Mouse (Mus musculus): ENCODE data around the gene Has1.

Has1 gene

DNA sequence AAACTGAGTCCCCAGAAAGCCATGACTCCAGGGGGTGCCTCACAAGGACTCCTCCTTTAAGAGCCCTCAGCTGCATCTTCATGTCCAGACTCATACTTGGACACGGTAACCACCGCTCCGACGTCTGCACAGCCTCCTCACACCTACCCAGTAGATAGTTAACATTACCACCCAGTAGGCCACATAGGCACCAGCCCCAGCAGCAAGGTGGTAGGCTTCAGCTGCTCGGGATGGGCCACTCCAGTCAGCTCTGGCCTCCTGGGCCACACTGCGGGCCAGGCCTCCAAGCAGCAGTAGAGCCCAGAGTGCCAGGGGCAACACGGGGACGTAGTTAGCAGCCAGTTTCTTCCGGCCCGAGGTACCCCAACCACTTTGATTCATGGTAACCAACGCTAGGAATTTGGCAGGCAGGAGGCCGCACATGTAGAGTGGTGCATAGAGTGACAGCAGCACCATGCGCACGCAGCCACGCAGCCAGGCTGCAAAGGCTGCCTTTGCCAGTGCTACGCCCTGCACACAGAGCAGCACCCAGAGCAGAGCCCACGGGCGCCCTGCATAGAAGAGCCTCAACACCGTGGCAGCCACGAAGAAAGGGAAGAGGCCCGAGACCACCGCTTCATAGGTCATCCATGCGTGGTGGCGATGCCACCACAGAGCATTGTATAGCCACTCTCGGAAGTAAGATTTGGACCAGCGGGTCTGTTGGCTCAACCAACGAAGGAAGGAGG lies 11.3 kb downstream of the Has1 start:
- DNase-seq, result no peak

DNA sequence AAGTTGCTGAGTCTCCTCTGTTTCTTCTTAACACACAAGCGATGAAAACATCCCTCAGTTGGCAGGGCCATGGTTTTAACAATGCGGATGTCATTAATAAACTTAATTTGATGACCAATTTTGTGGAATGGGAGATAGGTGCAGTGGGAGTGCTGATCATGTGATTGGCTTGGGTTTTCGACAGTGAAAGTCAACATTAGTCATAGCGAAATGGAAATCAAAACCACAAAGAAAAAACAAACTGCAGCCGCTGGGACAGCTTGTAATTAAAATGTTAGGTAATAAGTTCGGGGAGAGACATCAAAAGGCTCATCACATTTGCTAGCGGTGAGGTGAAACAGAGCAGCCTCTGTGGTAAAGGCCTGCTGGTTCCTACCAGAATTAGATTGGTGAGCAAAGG lies 14.2 kb downstream of the Has1 start:
- DNase-seq, result no peak

DNA sequence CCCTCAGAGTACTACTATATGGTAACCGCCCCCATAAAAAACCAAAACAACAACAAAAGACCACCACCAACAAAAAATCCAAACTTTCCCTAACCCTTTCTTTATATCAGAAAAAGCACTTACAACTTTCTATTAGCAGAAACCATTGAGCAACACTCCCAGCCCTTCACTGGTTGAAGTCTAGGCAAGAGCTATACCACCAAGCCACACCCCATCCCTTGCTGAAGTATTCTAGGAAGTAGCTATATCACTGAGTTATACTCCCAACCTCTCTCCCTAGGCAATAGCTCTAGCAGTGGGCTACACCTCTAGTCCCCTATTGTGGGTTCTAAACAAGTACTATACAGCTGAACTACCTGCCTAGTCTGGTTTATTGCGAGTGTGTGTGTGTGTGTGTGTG lies 15.7 kb downstream of the Has1 start:
- no peak for DNase-seq

GRCm38 (mm10) chr17:17837919-17838701 lies 16.9 kb downstream of the Has1 start:
- peak; percentile 98 for DNase-seq

DNA sequence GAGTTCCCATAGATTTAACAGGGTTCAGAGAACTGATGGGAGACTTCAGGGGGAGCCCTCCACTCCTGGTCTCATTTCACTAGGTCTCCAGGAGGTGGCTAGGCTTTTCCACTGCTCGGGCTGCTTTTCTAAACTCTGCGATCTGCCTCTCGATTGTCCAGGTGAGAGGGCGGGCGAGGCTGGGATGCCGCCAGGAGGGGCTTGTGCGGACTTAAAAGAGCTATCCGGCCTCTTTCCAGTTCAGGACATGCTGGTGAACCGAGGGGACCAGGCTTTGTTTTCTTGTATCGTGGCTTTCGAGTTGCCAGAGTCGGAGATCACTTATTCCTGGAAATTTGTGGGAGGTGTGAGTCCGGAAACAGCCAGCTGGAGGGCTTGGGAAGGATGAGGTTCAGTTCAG lies 17.6 kb downstream of the Has1 start:
- DNase-seq, result no peak

DNA sequence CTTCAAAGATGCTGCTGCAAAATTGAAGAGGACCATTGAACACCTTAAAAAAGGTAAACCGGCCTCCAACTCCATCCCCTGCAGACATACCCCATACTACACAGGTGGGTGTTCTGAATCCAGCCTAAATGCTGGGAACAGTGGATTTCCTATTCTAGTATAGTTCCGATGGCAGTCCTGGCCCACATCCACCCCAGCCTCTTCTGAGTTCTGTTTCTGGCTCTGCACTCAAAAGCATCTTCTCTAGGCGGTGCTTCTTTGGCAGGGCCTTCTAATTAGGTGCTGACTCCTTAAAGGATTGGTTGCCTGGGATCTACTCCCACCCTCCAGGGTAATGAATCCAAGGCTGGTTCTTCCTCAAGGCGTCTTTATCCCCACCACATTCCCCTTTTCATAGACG lies 18.9 kb downstream of the Has1 start:
- no peak for DNase-seq

- peak; percentile 24 to 41 for DNase-seq
Observed at GRCm38 (mm10) chr17:17834896-17835295, 20.1 kb downstream of the Has1 start.

DNA sequence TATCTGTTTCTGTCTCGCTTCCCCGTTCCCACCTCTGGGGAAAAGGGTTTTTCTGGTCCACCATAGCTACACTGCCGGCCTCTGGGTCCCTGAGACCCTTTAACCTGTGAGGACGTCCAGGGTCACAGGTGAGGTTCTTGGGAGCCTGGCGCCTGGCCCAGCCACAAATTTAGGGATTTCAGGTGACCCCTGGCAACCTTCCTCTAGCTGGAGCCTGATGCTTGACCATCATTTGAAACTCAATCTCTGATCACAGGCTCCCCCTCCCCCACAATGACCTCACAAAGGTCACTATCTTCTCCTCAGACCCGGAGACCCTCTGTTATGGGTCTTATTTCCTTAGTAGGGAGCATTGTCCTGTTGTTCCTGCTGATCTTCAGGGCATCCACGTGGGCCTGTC lies 24.3 kb downstream of the Has1 start:
- DNase-seq, result no peak

- DNase-seq, result no peak
Observed at GRCm38 (mm10) chr17:17829816-17830535, 25.0 kb downstream of the Has1 start.

DNA sequence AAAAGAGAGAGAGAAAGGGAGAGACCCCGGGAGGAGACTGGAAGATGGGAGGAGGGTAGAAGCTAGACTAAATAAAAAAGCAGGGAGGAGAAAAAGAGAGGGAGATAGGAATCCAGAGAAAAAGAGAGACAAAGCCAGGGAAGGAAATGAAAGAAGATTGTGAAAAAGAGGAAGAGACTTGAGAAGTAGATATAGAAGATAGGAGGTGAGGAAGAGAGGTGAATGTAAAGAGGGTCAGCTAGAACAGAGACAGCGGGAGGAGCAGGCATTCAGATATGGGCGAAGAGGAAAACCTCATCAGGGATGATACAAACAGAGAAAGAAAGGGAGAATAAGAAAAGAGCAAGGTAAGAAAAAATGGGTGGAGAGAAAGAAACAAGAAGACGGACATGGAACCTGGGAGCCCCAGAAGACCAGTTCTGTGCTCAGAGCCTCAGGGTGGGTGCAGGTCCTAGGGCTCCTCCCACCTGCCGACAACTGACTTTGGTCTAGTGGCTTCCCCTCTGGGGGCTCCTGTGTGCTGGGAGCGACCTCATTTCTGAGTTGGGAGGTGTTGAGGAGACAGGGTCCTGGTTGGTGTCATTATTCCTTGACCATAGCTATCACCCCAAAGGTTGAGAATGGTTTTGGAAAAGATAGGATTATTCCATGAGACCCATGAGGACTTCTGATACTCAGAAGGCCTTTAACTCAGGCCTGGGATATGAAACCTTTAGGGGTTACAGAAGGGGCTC lies 25.8 kb downstream of the Has1 start:
- no peak for DNase-seq

- DNase-seq, result peak; percentile 25 to 40
Observed at GRCm38 (mm10) chr17:17828191-17828981, 26.6 kb downstream of the Has1 start.

- DNase-seq, result peak; percentile 60 to 61
Observed at GRCm38 (mm10) chr17:17827658-17828190, 27.3 kb downstream of the Has1 start.

- DNase-seq, result peak; percentile 90 to 91
Observed at GRCm38 (mm10) chr17:17826751-17827657, 28.0 kb downstream of the Has1 start, which contains the start of gene Spaca6. TSS of gene Spaca6 (plus strand) at chr17:17827158.

- DNase-seq, result peak; percentile 44 to 50
Observed at GRCm38 (mm10) chr17:17825921-17826591, 28.9 kb downstream of the Has1 start.

GRCm38 (mm10) chr17:17823612-17824336 lies 31.2 kb downstream of the Has1 start:
- no peak for DNase-seq

DNA sequence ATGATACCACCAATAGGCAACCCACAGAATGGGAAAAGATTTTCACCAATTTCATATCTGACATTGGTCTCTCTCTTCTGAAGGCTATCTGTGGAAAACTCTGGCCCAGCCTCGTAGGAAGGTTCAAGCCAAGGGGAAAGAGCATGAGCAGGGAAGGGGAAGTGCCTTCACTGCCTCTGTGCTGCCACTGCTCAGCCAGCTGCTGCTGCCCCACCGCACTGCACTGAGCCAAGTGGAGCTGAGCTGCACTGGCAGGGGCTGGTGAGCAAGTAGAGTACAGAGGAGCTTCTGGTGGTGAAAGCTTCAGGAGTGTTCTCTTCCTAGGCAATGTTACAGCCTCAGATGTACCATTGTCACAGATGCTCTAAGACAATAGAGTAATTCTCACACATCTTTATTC lies 59.5 kb downstream of the Has1 start:
- no peak for DNase-seq

Measured in kidney, adult 8-10 months (tissue).